ENCODE assay signal across 8 mouse cellular contexts in the genomic region with DNA sequence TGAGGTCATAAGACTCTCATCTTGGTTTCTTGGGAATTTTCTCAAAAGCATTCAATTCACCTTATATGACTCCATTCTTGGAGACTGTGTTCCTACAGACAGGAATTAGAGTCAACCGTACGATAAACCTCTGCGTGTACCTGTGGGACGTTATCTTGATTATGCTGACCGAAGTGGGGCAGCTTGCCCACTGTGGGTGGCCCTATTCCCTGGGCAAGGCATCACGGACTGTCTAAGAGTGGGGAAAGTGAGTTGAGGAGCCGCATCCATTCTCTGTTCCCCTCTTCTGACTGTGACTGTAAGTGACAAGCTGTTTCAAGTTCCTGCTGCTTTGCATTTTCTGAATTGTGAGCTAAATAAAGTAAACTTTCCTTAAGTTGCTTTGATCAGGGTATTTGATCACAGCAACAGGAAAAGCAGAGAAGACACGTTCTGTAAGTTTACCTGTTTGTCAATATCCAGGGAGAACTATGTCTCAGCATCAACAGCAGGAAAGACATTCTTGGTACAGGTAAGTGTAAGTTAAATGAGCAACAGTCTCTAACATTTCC. TPM values are rescaled to one million over a fixed set of nuclear protein-coding genes. Genes with fewer than 3 reads are reported as not detected.
DNase-seq lines count a peak whose midpoint lies in the region; ATAC-seq and TF ChIP-seq lines count a peak whose summit lies in the region.

A gene (plus strand): TSS at position 501 of the 551 bp plus-strand sequence.

- H3K27me3 ChIP-seq in lung, embryonic 14.5 days (ENCODE audit: insufficient read depth, low read length): no peaks in the 10 kb centered on the region
- H3K27me3 ChIP-seq in embryonic facial prominence, embryonic 15.5 days: no peaks in the 10 kb centered on the region
- no peaks in the 10 kb centered on the region for H3K27me3 ChIP-seq in limb, embryonic 15.5 days

- peak within 1 kb of the TSS; percentile 84 for H3K4me2 ChIP-seq in lung, embryonic 14.5 days
- peak within 1 kb of the TSS; percentile 80 for H3K4me2 ChIP-seq in embryonic facial prominence, embryonic 15.5 days (replicated peaks)
- H3K4me2 ChIP-seq in limb, embryonic 15.5 days: peak within 1 kb of the TSS; percentile 80

- intact Hi-C loops in heart, postnatal 25 days (cut with DNase I): loop anchor here (5.0 kb wide), 1 partner anchor 65 kb away; no protein-coding TSS in a partner anchor

- no peak for DNase-seq in lung, embryonic 14.5 days
- no peak for DNase-seq in lung, postnatal 4 days
- no peak for DNase-seq in heart, postnatal 25 days (ENCODE audit: low spot score)
- DNase-seq in adipocyte (ENCODE audit: low spot score): no peak
- no peak for DNase-seq in spleen, postnatal 14 days (ENCODE audit: low spot score in 2 of 2)
- DNase-seq in cerebellum, adult 18-20 months: no peak

- peaks cover 4% of the 10 kb centered on the region; the same call in 1 of the 2 replicates for H3K4me1 ChIP-seq in lung, embryonic 14.5 days (ENCODE audit: insufficient read depth)
- H3K4me1 ChIP-seq in embryonic facial prominence, embryonic 15.5 days: peaks cover 13% of the 10 kb centered on the region; the same call in 1 of the 2 replicates
- 0 out of 2 replicates have a peak, but pooled peaks cover 4% of the 10 kb centered on the region for H3K4me1 ChIP-seq in limb, embryonic 15.5 days

- H3K36me3 ChIP-seq in lung, embryonic 14.5 days (ENCODE audit: insufficient read depth): no peaks in the 10 kb centered on the region
- H3K36me3 ChIP-seq in embryonic facial prominence, embryonic 15.5 days: no peaks in the 10 kb centered on the region
- H3K36me3 ChIP-seq in limb, embryonic 15.5 days: no peaks in the 10 kb centered on the region

- no peaks in the 10 kb centered on the region for H3K9me3 ChIP-seq in lung, embryonic 14.5 days (ENCODE audit: low read depth, low read length)
- H3K9me3 ChIP-seq in embryonic facial prominence, embryonic 15.5 days (replicated peaks): no peaks in the 10 kb centered on the region
- no peaks in the 10 kb centered on the region for H3K9me3 ChIP-seq in limb, embryonic 15.5 days

- no peak for TF ChIP-seq CTCF in lung, embryonic 14.5 days (IDR thresholded peaks at IDR 0.05; ENCODE audit: low read depth)

- WGBS in lung, embryonic 14.5 days: 90% methylated on average over 8 of the region's 8 CpGs
- 85% methylated on average over 8 of the region's 8 CpGs for WGBS in embryonic facial prominence, embryonic 15.5 days
- 92% methylated on average over 8 of the region's 8 CpGs for WGBS in limb, embryonic 15.5 days

- H3K4me3 ChIP-seq in lung, embryonic 14.5 days (ENCODE audit: low read depth, low read length): peak within 1 kb of the TSS; percentile 78
- peak within 1 kb of the TSS; percentile 76 for H3K4me3 ChIP-seq in embryonic facial prominence, embryonic 15.5 days (replicated peaks)
- H3K4me3 ChIP-seq in limb, embryonic 15.5 days: peak within 1 kb of the TSS; percentile 77

- H3K27ac ChIP-seq in lung, embryonic 14.5 days (ENCODE audit: low read depth): peak within 1 kb of the TSS; percentile 60
- H3K27ac ChIP-seq in embryonic facial prominence, embryonic 15.5 days (replicated peaks): peak within 1 kb of the TSS; percentile 68
- H3K27ac ChIP-seq in limb, embryonic 15.5 days: peak within 1 kb of the TSS; percentile 50

- peak within 1 kb of the TSS; percentile 77 for H3K9ac ChIP-seq in lung, embryonic 14.5 days
- H3K9ac ChIP-seq in embryonic facial prominence, embryonic 15.5 days: peak within 1 kb of the TSS; percentile 68
- peak within 1 kb of the TSS; percentile 56 for H3K9ac ChIP-seq in limb, embryonic 15.5 days

- no peak for ATAC-seq in lung, embryonic 14.5 days (ENCODE audit: insufficient read depth)
- ATAC-seq in embryonic facial prominence, embryonic 15.5 days (ENCODE audit: insufficient number of reproducible peaks, low FRiP score, low TSS enrichment, low read depth): no peak
- no peak for ATAC-seq in limb, embryonic 15.5 days (ENCODE audit: insufficient number of reproducible peaks, low FRiP score, low TSS enrichment, low read depth)

RNA-seq across cellular contexts. Expression of the gene that starts here (rescaled TPM):
- polyA plus RNA-seq in lung, embryonic 14.5 days (2014; fragmentation: Nextera tagmentation; extraction: Ambion mirVana): 66.2 and 71.3 TPM in 2 replicates
- polyA plus RNA-seq in embryonic facial prominence, embryonic 15.5 days (2015; fragmentation: Nextera tagmentation; extraction: Ambion mirVana): 45.1 and 47.8 TPM in 2 replicates
- 10 to 100 TPM; 50.0 to 53.1 TPM for total RNA-seq in heart, postnatal 25 days (2021)
- polyA plus RNA-seq in limb, embryonic 15.5 days (2015; fragmentation: Nextera tagmentation; extraction: Ambion mirVana): 40.8 and 46.8 TPM in 2 replicates
